Mouse (Mus musculus) ES-Bruce4 (cell line): ENCODE measurements around the gene Tgfbi.

Experiments
- CTCF ChIP-seq: IDR thresholded peaks from one replicate; pipeline ENCODE4 v1.8.1; 2011; ENCODE audit warnings: low read depth, low read length
- EP300 ChIP-seq: IDR thresholded peaks from 2 replicates; pipeline ENCODE4 v1.6.1; 2011; ENCODE audit warnings: low read depth, low read length; ENCODE audit not compliant: insufficient read depth

GRCm38 (mm10) chr13:56601199-56601598 lies 8.1 kb upstream of the Tgfbi start:
- no peak for TF ChIP-seq EP300
- no peak for TF ChIP-seq CTCF
